Mouse (Mus musculus): ENCODE results near the gene Ccdc85c.

The Ccdc85c gene

DNA sequence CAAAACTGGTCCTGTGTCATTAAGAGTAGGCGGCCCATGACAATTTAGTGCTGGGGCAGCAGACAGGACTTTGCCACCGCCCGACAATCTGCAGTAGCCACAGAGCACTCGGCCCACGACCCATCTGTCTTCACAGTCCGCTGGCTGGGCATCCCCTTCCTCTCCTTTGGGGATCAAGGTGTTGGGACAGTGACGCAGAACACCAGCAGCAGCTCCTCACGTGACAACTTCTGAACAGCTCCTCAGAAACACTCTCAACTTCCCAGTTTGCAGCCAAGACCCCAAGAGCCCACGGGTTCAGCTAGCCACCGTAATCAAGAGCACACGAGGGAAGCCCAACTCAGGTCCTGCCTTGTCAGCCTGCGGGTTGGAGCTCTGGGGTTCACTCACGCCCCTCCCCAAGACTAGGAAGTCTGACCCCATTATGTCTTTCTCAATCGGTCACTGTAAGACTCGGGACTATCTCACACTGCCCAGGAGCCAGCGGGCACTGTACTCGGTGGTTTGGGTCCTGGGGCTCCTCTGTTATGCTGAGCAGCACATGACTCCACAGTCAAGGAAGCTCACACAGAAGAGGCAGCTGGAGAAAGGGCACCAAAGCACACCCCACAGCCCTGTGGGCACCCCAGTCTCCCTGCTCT, 36.7 kb downstream of the Ccdc85c start:
- no peak for DNase-seq

GRCm38 (mm10) chr12:108237300-108238006, 37.8 kb downstream of the Ccdc85c start:
- no peak for DNase-seq

GRCm38 (mm10) chr12:108235976-108236555, 39.2 kb downstream of the Ccdc85c start:
- no peak for DNase-seq

GRCm38 (mm10) chr12:108234832-108235602, 40.2 kb downstream of the Ccdc85c start:
- DNase-seq: no peak

DNA sequence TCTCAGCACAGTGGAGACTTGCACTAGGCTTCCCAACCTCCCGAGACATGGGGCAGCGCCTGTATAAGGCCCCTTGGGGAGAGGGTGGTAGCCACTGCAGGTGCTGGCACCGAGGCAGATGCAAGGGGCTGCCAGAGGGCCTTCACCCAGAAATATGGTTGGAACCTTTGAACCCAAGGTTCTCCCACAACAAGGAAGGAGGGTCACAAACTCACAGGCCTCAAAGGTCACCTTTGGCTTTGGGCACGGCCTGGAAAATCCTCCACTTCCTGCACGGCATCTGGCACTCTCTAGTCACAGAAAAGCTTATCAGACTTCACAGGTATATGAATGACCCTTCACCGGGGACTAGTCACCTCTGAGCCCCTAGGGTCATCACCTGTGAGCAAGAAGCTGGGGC, 41.5 kb downstream of the Ccdc85c start:
- no peak for DNase-seq

GRCm38 (mm10) chr12:108231901-108232300, 43.3 kb downstream of the Ccdc85c start:
- no peak for DNase-seq

GRCm38 (mm10) chr12:108230821-108231794, 44.1 kb downstream of the Ccdc85c start:
- DNase-seq: no peak

DNA sequence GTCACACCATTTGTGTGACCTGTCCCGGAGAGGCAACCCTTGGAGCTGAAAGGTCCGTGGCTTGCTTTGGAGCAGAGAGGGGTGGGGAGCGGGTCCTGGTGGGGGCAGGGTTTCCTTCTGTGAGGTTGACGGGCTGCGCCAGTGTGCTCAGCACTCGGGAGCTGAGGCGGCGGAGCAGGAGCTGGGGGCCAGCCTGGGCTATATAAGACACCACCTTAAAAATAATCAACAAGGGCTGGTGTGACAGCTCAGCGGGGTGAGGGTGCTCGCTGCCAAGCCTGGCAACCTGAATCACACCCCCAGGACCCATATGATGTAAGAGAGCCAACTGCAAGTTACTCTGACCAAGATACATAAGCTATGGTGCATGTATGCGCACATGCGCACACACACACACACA, 45.1 kb downstream of the Ccdc85c start:
- no peak for DNase-seq

- no peak for DNase-seq
Observed at GRCm38 (mm10) chr12:108227527-108227926, 47.7 kb downstream of the Ccdc85c start.

DNA sequence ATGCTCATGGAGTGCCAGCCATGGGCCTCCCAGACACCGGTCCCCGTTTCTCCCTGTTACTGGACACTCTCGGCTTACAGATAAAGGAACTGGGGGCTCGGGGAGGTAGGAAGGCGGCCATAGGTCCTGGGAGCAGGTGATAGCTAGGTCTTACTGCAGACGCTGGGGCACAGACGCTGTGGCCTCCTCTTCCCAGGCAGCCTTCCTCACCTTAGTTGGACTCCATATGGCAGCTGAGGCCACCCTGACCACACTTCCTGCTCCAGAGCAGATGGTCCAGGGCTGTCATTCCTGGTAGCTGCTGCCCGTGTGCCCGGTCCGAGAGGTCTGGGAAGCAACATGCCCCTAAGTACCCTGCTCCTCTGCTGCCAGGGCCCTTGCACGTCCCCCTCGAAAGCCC, 48.3 kb downstream of the Ccdc85c start:
- DNase-seq: no peak

DNA sequence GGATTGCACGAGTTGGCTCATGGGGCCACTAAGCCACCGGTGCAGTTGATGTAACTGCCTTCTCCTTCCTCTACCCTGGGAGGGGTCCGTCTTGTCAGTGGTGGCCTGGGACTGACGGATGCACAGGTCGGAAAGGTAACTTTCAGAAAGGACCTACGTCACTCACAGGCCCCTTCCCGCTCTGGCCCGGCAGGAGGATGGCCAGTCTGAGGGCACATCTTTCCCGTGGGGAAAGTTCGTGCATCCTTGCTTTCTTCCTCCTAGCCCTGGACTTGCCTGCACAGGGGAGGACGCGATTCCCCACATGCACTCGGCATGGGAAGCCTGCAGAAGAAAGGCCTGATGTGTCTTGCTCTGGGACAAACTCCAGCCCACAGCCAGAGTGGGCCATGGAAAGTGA, 49.0 kb downstream of the Ccdc85c start:
- DNase-seq: no peak

- no peak for DNase-seq
Observed at GRCm38 (mm10) chr12:108225781-108226180, 49.4 kb downstream of the Ccdc85c start.

- DNase-seq: no peak
Observed at GRCm38 (mm10) chr12:108223357-108223756, 51.9 kb downstream of the Ccdc85c start.

DNA sequence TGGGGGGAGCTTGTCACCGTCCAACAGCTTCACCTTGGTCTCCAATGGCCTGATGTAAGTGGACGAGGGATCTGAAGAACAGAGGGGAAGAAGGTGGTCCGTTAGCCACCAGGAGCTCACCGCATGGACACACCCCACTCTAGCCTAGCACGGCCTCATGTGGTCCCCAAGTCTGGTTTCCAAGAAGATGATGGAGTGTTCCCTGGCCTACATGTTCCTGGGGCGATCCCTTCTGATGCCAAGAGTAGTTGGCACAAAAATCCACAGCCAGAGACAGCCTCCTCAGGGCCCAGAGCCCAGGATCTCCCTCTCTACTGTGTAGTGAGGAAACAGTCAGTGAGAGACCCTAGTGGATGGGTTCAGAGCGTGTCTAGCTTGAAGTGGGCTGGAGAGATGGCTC, 53.5 kb downstream of the Ccdc85c start:
- DNase-seq: no peak

DNA sequence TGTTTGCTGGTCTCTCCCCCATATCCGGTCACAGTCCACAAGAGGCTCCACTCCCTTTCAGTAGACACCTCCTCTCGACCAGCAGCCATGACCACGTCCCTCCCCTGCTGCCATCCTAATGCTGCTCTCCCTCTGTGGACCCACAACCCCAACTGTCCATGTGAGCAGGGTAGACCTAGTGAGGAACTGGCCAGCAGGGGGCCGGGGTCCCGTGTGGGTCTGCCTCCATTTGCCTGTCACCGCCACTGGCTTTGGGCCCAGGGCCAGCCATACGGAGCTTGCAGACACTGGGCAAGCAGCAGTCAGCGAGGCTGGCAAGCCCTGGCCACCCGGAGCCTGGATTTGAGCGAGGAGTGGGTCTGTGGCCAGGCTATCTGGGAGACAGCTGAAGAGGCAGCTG, 54.0 kb downstream of the Ccdc85c start:
- no peak for DNase-seq

DNA sequence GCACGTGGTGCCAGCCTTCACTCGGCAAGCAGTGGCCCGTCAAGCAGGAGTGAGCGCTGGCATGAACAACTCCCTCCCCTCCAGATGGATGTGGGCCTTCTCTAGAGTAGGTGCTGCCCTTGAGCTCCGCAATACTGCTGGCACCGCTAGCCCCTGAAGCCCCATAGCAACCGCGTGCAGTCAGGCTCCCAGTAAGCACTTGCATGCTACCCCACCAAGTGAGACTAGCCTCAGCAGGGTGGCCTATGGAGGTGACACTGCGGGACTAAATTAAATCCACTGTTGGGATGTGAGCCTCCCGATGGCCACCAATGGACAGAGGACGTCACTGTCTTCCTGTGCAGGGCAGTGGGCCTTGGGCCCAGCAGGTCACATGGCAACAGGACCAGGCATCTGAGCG, 54.6 kb downstream of the Ccdc85c start:
- DNase-seq: no peak

DNA sequence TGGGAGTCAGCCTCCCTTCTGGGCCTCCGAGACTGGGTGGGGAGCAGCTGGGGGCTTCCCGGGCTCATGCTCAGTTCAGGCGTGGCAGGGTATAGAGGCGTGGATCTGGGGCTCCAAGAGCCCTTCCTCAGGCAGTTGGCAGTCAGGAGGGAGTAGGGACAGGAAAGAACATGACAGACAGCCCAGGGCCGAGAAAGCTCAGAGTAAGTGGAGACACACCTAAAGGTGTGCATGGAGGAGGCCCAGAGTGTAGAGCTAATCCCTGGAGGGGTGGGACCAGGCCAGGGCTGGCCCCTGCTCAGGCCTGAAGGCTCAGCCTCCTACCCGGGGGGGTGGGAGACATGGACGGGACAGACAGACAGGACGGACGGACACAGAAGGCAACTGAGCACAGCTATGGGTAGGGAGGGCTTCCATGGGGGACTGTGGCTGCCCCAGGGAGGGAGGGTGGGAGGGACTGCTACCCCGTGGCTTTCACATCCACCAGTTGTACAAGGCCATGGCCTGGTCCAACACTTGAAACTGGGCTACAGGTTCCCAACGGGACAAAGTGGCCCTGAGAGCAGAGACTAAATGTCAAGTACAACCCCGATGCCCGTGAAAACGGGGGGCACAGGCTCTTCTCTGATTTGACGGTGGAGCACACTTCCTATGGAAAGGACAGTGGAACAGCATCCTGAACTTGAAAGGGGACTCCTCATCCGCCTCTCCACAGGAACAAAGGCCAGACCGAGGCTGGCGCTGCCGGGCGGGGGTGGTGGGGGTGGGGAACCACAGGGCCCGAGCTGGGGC, 55.2 kb downstream of the Ccdc85c start:
- no peak for DNase-seq

DNA sequence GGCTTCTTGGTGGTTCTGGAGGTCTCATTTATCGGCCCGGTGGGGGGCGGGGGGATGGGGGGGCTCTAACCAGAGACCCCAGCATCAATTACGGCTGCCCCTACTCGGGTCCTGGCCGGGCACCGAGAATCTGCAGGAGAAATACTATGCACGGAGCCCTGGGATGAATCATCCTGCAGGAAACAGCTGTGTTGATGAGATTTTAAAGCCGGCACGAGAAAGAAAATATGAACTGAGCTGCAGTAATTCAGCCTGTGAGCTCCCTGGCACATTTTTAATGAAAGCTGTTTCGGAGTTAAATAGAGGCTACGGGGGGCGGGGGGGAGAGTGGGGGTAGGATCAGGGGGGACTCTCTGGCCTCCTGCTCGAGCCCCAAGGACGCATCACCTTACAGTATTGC, 56.1 kb downstream of the Ccdc85c start:
- DNase-seq: no peak

GRCm38 (mm10) chr12:108217572-108217971, 57.7 kb downstream of the Ccdc85c start:
- peak in 1 of 2 experiments; percentile 33 for DNase-seq

GRCm38 (mm10) chr12:108216611-108217370, 58.4 kb downstream of the Ccdc85c start:
- no peak for DNase-seq

DNA sequence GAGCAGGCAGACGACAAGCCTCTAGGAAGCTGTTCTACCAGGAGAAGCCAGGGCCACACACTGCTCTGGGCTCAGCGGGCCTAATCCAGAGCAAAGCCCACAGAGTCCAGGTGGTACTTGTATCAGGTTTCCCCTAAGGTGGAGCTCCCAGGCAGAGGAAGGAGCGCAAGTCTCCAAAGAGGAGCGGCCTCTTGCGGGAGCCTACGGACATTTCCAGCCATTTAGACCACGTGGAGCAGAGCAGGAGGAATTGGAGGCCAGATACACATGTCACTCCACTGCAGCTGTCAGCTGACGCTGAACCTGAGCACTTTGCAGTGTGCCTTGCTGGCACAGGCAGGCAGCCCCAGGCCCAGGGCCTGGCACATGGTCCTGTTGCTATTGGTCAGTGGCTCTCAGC, 60.1 kb downstream of the Ccdc85c start:
- DNase-seq: no peak

Data from spleen, adult 18-20 months (tissue).